ENCODE assay signal across 8 mouse cellular contexts in the genomic region with DNA sequence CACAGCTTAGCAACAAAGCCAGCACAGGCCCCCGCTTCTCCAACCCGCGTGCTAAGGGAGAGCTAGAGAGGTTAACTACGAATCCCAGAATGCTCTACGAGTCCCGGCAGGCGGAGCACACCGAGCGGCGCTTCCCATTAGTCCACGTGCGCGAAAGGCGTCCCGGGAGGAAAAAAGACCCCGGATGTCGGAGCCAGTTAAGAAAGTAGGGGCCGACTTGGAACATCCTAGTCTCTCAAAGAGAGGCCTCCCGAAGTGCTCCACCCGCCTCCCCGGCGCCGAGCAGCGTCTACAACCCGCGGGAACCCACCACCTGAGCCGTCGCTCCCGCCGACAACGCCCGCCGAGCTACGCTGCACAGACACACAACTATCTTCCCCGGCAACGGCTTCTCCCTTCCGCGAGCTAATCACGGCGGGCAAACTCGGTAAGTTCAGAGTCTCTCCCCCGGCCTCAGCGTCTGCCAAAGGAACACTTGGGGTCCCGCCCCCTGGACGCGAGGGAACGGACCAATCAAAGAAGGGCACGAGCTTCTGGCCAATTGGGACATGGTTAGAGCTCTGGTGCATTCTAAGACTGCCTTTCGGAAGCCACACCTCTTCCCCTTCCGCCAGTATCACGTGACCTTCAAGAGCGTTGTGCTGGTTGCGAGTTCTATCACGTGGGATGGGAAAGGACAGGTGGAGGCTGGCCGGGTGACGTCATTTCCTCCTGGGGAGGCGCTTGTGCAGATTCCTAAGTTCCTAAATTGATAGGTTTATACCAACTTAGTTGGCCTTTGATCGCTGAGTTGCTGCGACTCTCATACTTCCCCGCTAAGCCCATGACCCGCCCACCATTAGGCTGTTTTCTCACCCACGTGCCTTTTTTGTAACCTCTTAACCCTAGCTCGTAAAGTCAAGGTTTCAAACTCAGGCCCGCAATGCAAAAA. TPM values are rescaled to one million over a fixed set of nuclear protein-coding genes. Genes with fewer than 3 reads are reported as not detected.
DNase-seq lines count a peak whose midpoint lies in the region; ATAC-seq and TF ChIP-seq lines count a peak whose summit lies in the region.

A gene (plus strand): TSS at position 101 of the 931 bp plus-strand sequence.
A gene (minus strand): TSS at position 591 of the 931 bp plus-strand sequence.

- peak within 1 kb of the TSS; percentile 84 for H3K4me3 ChIP-seq in forebrain, embryonic 10.5 days
- peak within 1 kb of the TSS; percentile 81 for H3K4me3 ChIP-seq in heart, embryonic 15.5 days
- peak within 1 kb of the TSS; percentile 90 to 93 for H3K4me3 ChIP-seq in liver, embryonic 14.5 days (ENCODE audit: insufficient read depth in 1 of 2, low read depth in 2 of 2, low read length in 2 of 2)
- peak within 1 kb of the TSS; percentile 63 for H3K4me3 ChIP-seq in neural tube, embryonic 11.5 days (ENCODE audit: low read depth, low read length)
- peak within 1 kb of the TSS; percentile 77 for H3K4me3 ChIP-seq in stomach, postnatal 0 days (ENCODE audit: low read depth, low read length)

- DNase-seq in CD8-positive naive resting alpha-beta T cell, adult 2 months (ENCODE audit: low read depth in 2 of 2, low spot score in 2 of 2), result peak; percentile 92 to 93
- peak; percentile 97 for DNase-seq in c-Kit-positive CD71-negative TER-119-negative erythroid progenitor cells, embryonic 14.5 days (ENCODE audit: low read depth)
- peak; percentile 97 for DNase-seq in forebrain, embryonic 10.5 days (ENCODE audit: extremely low spot score, low spot score)
- DNase-seq in kidney, postnatal 25 days, result peak; percentile 99 to 100
- DNase-seq in liver, embryonic 14.5 days (ENCODE audit: low read depth in 3 of 3, low spot score in 3 of 3), result peak; percentile 99 to 100 (median 100)
- peak; percentile 94 for DNase-seq in neural tube, embryonic 11.5 days (ENCODE audit: low spot score)
- peak; percentile 96 for DNase-seq in stomach, postnatal 0 days (ENCODE audit: low spot score)

- TF ChIP-seq EP300 in liver, embryonic 14.5 days (IDR thresholded peaks at IDR 0.05; ENCODE audit: low read depth), result no peak
- TF ChIP-seq EP300 in stomach, postnatal 0 days (optimal IDR thresholded peaks at IDR 0.05), result no peak

- peak; percentile 99 for ATAC-seq in heart, embryonic 15.5 days (replicated peaks; ENCODE audit: insufficient number of reproducible peaks, insufficient read depth, low FRiP score, low read depth)
- ATAC-seq in liver, embryonic 14.5 days (ENCODE audit: insufficient read depth), result peak; percentile 98
- peak; percentile 99 for ATAC-seq in neural tube, embryonic 11.5 days (ENCODE audit: insufficient read depth, low FRiP score, low TSS enrichment)
- ATAC-seq in stomach, postnatal 0 days (ENCODE audit: low FRiP score, low TSS enrichment), result peak; percentile 99

- H3K4me2 ChIP-seq in heart, embryonic 15.5 days, result peak within 1 kb of the TSS; percentile 82
- H3K4me2 ChIP-seq in liver, embryonic 14.5 days (ENCODE audit: low read depth), result peak within 1 kb of the TSS; percentile 86
- peak within 1 kb of the TSS; percentile 77 for H3K4me2 ChIP-seq in neural tube, embryonic 11.5 days (ENCODE audit: low read depth)
- H3K4me2 ChIP-seq in stomach, postnatal 0 days (replicated peaks; ENCODE audit: low read depth), result peak within 1 kb of the TSS; percentile 63

- no peak for TF ChIP-seq CTCF in liver, embryonic 14.5 days (IDR thresholded peaks at IDR 0.05; ENCODE audit: low read depth)
- peak; percentile 15; the same call in 1 of the 2 replicates for TF ChIP-seq CTCF in stomach, postnatal 0 days (IDR thresholded peaks at IDR 0.05; ENCODE audit: low read depth)

- peaks cover 64% of the 10 kb centered on the region for H3K36me3 ChIP-seq in forebrain, embryonic 10.5 days (replicated peaks)
- peaks cover 33% of the 10 kb centered on the region for H3K36me3 ChIP-seq in heart, embryonic 15.5 days
- peaks cover 28% of the 10 kb centered on the region for H3K36me3 ChIP-seq in liver, embryonic 14.5 days (replicated peaks; ENCODE audit: control insufficient read depth, insufficient read depth, low read depth)
- peaks cover 21% of the 10 kb centered on the region for H3K36me3 ChIP-seq in neural tube, embryonic 11.5 days (ENCODE audit: control insufficient read depth, insufficient read depth, low read length)
- peaks cover 15% of the 10 kb centered on the region for H3K36me3 ChIP-seq in stomach, postnatal 0 days (ENCODE audit: control insufficient read depth, insufficient read depth, low read length)

- WGBS in forebrain, embryonic 10.5 days, result 1% methylated on average over 64 of the region's 64 CpGs
- under 1% methylated on average over 64 of the region's 64 CpGs for WGBS in heart, embryonic 15.5 days
- WGBS in liver, embryonic 14.5 days (ENCODE audit: insufficient replicate concordance), result under 1% methylated on average over 64 of the region's 64 CpGs
- WGBS in neural tube, embryonic 11.5 days, result under 1% methylated on average over 64 of the region's 64 CpGs
- WGBS in stomach, postnatal 0 days, result under 1% methylated on average over 63 of the region's 64 CpGs

- H3K27me3 ChIP-seq in forebrain, embryonic 10.5 days (ENCODE audit: poor library complexity, severe bottlenecking), result no peaks in the 10 kb centered on the region
- no peaks in the 10 kb centered on the region for H3K27me3 ChIP-seq in heart, embryonic 15.5 days
- H3K27me3 ChIP-seq in liver, embryonic 14.5 days (ENCODE audit: control insufficient read depth, insufficient read depth, low read length), result no peaks in the 10 kb centered on the region
- H3K27me3 ChIP-seq in neural tube, embryonic 11.5 days (ENCODE audit: control insufficient read depth, insufficient read depth, low read length), result no peaks in the 10 kb centered on the region
- no peaks in the 10 kb centered on the region for H3K27me3 ChIP-seq in stomach, postnatal 0 days (ENCODE audit: control insufficient read depth, insufficient read depth, low read length)

- H3K9ac ChIP-seq in heart, embryonic 15.5 days, result peak within 1 kb of the TSS; percentile 90
- peak within 1 kb of the TSS; percentile 83 for H3K9ac ChIP-seq in liver, embryonic 14.5 days (replicated peaks)
- peak within 1 kb of the TSS; percentile 77 for H3K9ac ChIP-seq in neural tube, embryonic 11.5 days (ENCODE audit: low read length)
- H3K9ac ChIP-seq in stomach, postnatal 0 days (ENCODE audit: low read length), result peak within 1 kb of the TSS; percentile 92

- H3K9me3 ChIP-seq in forebrain, embryonic 10.5 days, result no peaks in the 10 kb centered on the region; the same call in 1 of the 2 replicates
- no peaks in the 10 kb centered on the region for H3K9me3 ChIP-seq in heart, embryonic 15.5 days (replicated peaks)
- no peaks in the 10 kb centered on the region for H3K9me3 ChIP-seq in liver, embryonic 14.5 days (ENCODE audit: control insufficient read depth, low read length)
- no peaks in the 10 kb centered on the region for H3K9me3 ChIP-seq in neural tube, embryonic 11.5 days (ENCODE audit: control insufficient read depth, low read length)
- H3K9me3 ChIP-seq in stomach, postnatal 0 days (ENCODE audit: control insufficient read depth, low read length), result no peaks in the 10 kb centered on the region

- peaks cover 31% of the 10 kb centered on the region for H3K4me1 ChIP-seq in forebrain, embryonic 10.5 days
- peaks cover 26% of the 10 kb centered on the region for H3K4me1 ChIP-seq in heart, embryonic 15.5 days (replicated peaks)
- peaks cover 11 to 16% of the 10 kb centered on the region in 2 experiments for H3K4me1 ChIP-seq in liver, embryonic 14.5 days (replicated peaks; ENCODE audit: control insufficient read depth in 2 of 2, insufficient read depth in 2 of 2, low read length in 1 of 2)
- H3K4me1 ChIP-seq in neural tube, embryonic 11.5 days (ENCODE audit: control insufficient read depth, insufficient read depth, low read length), result peaks cover 4% of the 10 kb centered on the region
- H3K4me1 ChIP-seq in stomach, postnatal 0 days (replicated peaks; ENCODE audit: control insufficient read depth, insufficient read depth), result peaks cover 4% of the 10 kb centered on the region

- H3K27ac ChIP-seq in forebrain, embryonic 10.5 days, result peak within 1 kb of the TSS; percentile 98
- peak within 1 kb of the TSS; percentile 99 for H3K27ac ChIP-seq in heart, embryonic 15.5 days
- peak within 1 kb of the TSS; percentile 90 for H3K27ac ChIP-seq in liver, embryonic 14.5 days
- H3K27ac ChIP-seq in neural tube, embryonic 11.5 days (ENCODE audit: low read depth, low read length), result peak within 1 kb of the TSS; percentile 93
- H3K27ac ChIP-seq in stomach, postnatal 0 days (replicated peaks), result peak within 1 kb of the TSS; percentile 100

RNA-seq across cellular contexts. Expression of the first gene that starts in this region (rescaled TPM):
- polyA plus RNA-seq in forebrain, embryonic 10.5 days (2016; fragmentation: Nextera tagmentation; extraction: Ambion mirVana), result 4.1 and 4.3 TPM in 2 replicates
- polyA plus RNA-seq in heart, embryonic 15.5 days (2015; fragmentation: Nextera tagmentation; extraction: Ambion mirVana), result 2.6 and 3.1 TPM in 2 replicates
- polyA plus RNA-seq in liver, embryonic 14.5 days (2012; rRNA removed), result 1.9 and 2.4 TPM in 2 replicates
- polyA plus RNA-seq in liver, embryonic 14.5 days (2014; fragmentation: Nextera tagmentation; extraction: Ambion mirVana), result 0.56 and 0.59 TPM in 2 replicates
- 3.8 and 4.4 TPM in 2 replicates for polyA plus RNA-seq in neural tube, embryonic 11.5 days (2014; fragmentation: Nextera tagmentation; extraction: Ambion mirVana)
- polyA plus RNA-seq in stomach, postnatal 0 days (2015; fragmentation: Nextera tagmentation; extraction: Ambion mirVana), result 1.7 and 1.8 TPM in 2 replicates

RNA-seq across cellular contexts. Expression of the second gene that starts in this region (rescaled TPM):
- polyA plus RNA-seq in forebrain, embryonic 10.5 days (2016; fragmentation: Nextera tagmentation; extraction: Ambion mirVana), result 418 and 425 TPM in 2 replicates
- polyA plus RNA-seq in heart, embryonic 15.5 days (2015; fragmentation: Nextera tagmentation; extraction: Ambion mirVana), result 111 and 166 TPM in 2 replicates
- polyA plus RNA-seq in liver, embryonic 14.5 days (2012; rRNA removed), result 77.6 and 93.3 TPM in 2 replicates
- 82.6 and 90.6 TPM in 2 replicates for polyA plus RNA-seq in liver, embryonic 14.5 days (2014; fragmentation: Nextera tagmentation; extraction: Ambion mirVana)
- 332 and 363 TPM in 2 replicates for polyA plus RNA-seq in neural tube, embryonic 11.5 days (2014; fragmentation: Nextera tagmentation; extraction: Ambion mirVana)
- polyA plus RNA-seq in stomach, postnatal 0 days (2015; fragmentation: Nextera tagmentation; extraction: Ambion mirVana), result 82.2 and 82.7 TPM in 2 replicates

Comparison
In these comparisons a context has a peak if more than half of its experiments do, and no peak if none do; other contexts are left out.
1. Peak in every context shown above with its lines: DNase-seq, ATAC-seq, H3K4me3 ChIP-seq and H3K27ac ChIP-seq.